Mouse (Mus musculus) gastrocnemius, adult 18-20 months (tissue): ENCODE measurements at regions not wholly inside any gene's neighbourhood (a gene's known extent, or its start where the extent isn't known, plus 50 kb on each side); places are given as distances from the start of the nearest gene placed in this dataset.

Experiments used
- DNase-seq: peaks from one replicate; pipeline ENCODE4 v3.0.0; 2021; ENCODE audit warnings: low spot score

GRCm38 (mm10) chr6:18674584-18675250, 160.1 kb upstream of the Cttnbp2 start:
- no peak for DNase-seq

GRCm38 (mm10) chr6:18677131-18677530, 162.5 kb upstream of the Cttnbp2 start:
- no peak for DNase-seq

- DNase-seq = no peak
These were observed 166.1 kb upstream of the Cttnbp2 start for GRCm38 (mm10) chr6:18680712-18681111.

DNA sequence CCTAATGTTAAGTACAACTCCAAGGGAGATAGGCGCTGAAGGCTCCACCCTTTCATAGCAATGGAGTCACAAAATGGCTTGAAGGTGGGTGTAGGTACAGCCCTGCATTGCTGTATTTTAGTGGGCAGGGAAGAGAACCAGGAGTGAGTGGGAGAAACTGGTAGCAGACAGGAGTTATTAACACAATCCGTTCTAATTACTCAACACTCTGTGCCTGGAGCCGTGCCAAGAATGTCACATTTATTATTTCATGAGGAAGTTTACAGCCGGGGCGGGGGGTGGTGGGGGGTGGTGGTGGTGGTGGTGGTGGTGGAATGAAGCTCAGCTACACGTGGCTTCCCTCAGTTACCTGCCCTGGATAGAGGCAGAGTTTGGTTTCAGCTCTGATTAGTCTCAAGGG, 166.3 kb upstream of the Lsm8 start:
- DNase-seq = no peak

DNA sequence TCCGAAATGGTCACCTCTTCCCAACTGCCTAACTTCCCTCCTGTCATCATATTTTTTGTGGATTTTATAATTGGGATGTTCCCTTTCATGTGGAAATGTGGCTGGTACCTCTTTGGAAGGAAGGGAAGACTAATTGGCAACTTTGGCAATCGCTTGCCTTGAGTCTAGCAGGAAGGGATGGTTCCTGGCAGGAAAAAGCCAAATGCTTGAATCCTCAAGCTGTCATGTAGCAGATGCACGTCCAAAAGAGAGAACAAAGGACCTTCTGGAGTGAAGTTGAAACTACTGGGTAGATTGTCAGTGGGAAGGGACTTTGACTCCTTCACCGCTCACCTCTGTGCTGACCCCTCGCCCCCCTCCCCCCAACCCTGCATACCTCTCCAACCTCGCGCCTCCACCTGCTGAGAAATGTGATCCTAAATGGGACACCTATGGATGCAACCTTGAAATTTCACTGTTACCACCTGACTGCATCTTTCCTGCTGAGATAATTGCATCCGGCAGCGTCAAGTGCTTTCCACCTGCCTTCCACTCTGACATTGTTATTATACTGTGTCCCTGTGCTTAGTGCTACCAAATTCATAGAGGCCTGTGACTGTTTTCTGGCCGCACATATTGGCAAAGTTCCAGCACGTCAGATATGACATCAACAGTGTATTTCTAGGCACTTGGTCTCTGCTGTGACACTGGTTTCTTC, 159.6 kb upstream of the Lsm8 start:
- no peak for DNase-seq

DNA sequence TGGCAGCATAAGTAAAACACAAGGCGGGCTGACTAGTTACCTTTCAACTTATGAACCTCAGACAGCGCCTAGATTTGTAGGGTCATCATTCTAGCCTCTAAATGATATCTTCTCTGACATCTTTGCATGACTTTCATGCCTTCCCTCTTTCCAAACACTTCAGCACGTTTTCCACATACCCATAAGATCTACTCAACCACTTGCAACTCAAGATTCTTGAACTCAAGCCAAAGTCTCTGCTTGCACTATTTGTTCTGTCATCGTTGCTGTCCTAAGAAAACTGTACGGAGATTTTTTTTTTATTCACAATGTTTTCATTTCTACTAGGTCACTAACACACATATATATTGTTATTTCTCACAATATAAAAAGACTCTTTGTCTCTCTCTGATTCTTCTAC, 150.8 kb upstream of the Lsm8 start:
- DNase-seq = no peak

DNA sequence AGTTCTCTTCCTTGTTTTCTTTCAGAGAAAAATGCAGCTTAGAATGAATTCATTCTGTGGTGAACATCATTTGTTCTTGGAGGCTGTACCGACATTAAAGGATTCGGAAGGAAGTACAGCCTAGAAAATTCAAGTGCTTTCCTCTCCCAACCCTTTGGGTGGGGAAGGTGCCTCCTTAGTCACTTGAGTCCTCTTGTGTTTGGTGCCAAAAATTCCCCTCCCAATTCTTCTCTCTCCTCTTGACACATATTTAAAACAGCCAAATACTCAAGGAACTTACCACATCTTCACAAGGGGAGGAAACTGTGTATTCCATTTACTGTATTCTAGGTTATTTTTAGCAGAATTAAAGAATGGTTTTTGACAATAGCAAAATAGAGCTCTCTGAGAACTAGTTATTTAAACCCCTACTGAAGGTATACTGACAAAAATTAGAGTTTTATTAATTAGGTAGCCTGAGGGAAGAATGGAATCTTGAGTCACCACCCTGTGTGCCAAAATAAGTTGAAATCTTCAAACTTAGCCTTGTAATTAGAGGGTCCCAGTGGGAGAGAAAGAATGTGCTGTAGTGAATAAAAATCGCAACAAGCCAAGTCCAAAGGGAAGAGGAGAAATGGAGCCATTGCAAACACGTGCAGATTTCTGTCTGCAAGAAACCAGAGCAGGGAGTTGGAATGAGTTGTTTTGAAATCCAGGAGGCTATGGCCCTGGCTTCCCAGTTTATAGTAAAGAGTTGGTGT, 149.2 kb upstream of the Lsm8 start:
- peak; percentile 12 for DNase-seq

- DNase-seq = no peak
These were observed 148.5 kb upstream of the Lsm8 start for GRCm38 (mm10) chr6:18699729-18700386.

DNA sequence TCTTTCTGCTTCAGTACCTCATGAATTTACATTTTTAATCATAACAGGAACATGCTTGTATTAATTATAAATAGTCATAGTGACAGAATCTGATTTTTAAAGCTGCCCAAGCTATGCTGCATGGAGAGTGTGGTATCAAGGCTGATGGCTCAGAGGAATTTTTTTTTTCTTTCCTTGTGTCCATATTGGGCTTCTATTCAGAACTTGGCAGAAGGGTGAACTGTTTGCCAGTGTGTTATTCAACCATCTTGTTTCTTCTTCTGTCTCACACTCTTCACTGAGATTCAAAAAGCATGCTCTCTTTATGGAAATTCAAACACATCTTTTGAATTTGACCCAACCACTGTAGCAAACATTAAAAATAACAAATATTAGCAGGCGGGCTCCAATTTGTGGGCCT, 137.6 kb upstream of the Lsm8 start:
- DNase-seq = no peak

GRCm38 (mm10) chr6:18748859-18749258, 99.5 kb upstream of the Lsm8 start:
- no peak for DNase-seq

GRCm38 (mm10) chr6:18764536-18764935, 83.8 kb upstream of the Lsm8 start:
- no peak for DNase-seq

DNA sequence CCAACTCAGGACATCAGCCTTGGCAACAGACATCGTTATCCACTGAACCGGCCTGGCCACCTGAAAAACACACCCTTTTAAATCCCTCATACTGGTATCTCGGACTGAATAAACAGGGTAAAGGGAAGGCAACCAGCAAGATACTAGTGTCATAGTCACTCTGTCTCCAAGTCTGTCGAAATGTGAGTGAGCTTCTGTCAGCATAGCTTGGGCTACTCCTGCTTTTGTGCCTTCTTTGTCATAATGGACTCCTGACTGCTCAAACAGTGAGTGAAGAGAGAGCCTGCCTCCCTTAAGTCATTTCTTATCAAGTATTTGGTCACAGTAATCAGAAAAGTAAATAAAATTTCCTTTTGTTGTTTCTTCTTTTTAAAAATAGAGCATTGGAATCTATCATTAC, 53.0 kb upstream of the Lsm8 start:
- DNase-seq = no peak

- no peak for DNase-seq
These were observed 52.5 kb upstream of the Lsm8 start for GRCm38 (mm10) chr6:18795847-18796246.

DNA sequence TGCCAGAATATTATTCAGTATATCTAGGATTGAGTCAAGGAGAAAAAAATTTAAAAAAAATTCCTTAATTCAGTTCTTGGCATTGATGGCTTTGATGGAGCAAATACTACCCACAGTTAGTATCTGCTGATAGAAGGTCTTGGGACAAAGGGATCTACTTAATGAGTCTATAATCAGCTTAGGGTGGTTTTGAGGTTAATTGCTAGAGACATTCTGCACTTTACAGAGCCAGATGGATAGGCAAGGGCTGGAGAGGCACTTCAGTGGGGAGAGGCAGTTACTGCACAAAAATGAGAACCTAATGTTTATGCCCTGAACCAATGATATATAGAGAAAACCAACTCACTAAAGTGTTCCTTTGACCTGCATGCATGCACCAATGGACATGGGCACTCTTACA, 51.8 kb upstream of the Lsm8 start:
- DNase-seq = no peak
